Mouse (Mus musculus) limb, embryonic 14.5 days (tissue): ENCODE results near the gene Trim46. TPM values are rescaled to one million over a fixed set of nuclear protein-coding genes. Genes with fewer than 3 reads are reported as not detected.

Source experiments
- ATAC-seq: fragments of 200-750 bp; cut with Nextera tagmentation; 2 replicates; pipeline ENCODE4 v1.8.0; 2017; ENCODE audit warnings: low read depth, moderate number of reproducible peaks, moderate TSS enrichment; ENCODE audit not compliant: low FRiP score
- DNase-seq: peaks from one replicate; pipeline ENCODE4 v3.0.0-alpha.2; 2015; ENCODE audit warnings: low spot score
- H3K27ac ChIP-seq: fragments of 300-500 bp; sonication (generic); replicated peaks from 2 replicates; pipeline ENCODE4 v1.5.1; 2014; ENCODE audit warnings: low read depth, mild to moderate bottlenecking, low read length, moderate library complexity, mixed read lengths
- H3K27me3 ChIP-seq: fragments of 300-500 bp; sonication (generic); 2 replicates; pipeline ENCODE4 v1.6.1; 2014; ENCODE audit warnings: low read length, mixed read lengths; ENCODE audit not compliant: control insufficient read depth, insufficient read depth
- H3K36me3 ChIP-seq: fragments of 300-500 bp; sonication (generic); 2 replicates; pipeline ENCODE4 v1.6.1; 2014; ENCODE audit warnings: mild to moderate bottlenecking, low read length, moderate library complexity, mixed read lengths; ENCODE audit not compliant: control insufficient read depth, insufficient read depth
- H3K4me1 ChIP-seq: fragments of 300-500 bp; sonication (generic); 2 replicates; pipeline ENCODE4 v1.6.1; 2014; ENCODE audit warnings: antibody characterized with exemption, low read length, mixed read lengths; ENCODE audit not compliant: control insufficient read depth, insufficient read depth
- H3K4me2 ChIP-seq: fragments of 300-500 bp; sonication (generic); replicated peaks from 2 replicates; pipeline ENCODE4 v1.6.1; 2014; ENCODE audit warnings: low read depth, mild to moderate bottlenecking, low read length, moderate library complexity; ENCODE audit not compliant: severe bottlenecking
- H3K4me3 ChIP-seq: fragments of 300-500 bp; sonication (generic); replicated peaks from 2 replicates; pipeline ENCODE4 v1.5.1; 2014; ENCODE audit warnings: low read length
- H3K9ac ChIP-seq: fragments of 300-500 bp; sonication (generic); 2 replicates; pipeline ENCODE4 v1.6.1; 2014; ENCODE audit warnings: mild to moderate bottlenecking, low read depth, low read length, moderate library complexity; ENCODE audit not compliant: severe bottlenecking
- H3K9me3 ChIP-seq: fragments of 300-500 bp; sonication (generic); 2 replicates; pipeline ENCODE4 v1.6.1; 2016; ENCODE audit warnings: low read length; ENCODE audit not compliant: control insufficient read depth
- POLR2A ChIP-seq: fragments of 200-500 bp; IDR thresholded peaks from 2 replicates; pipeline ENCODE4 v1.8.0; 2012; ENCODE audit warnings: inconsistent platforms, mild to moderate bottlenecking, moderate library complexity, borderline replicate concordance; ENCODE audit not compliant: insufficient read depth, insufficient read length; ENCODE audit errors: extremely low read depth
- WGBS: fragments of 180-500 bp; shearing (Covaris S2); extraction: QIAGEN DNeasy Blood & Tissue Kit; methylation state at CpG from one replicate; pipeline ENCODE4 v1.1.7; 2014; 5-methylcytosine and 5-hydroxymethylcytosine counted together
- polyA plus RNA-seq, 2 experiments: library from polyadenylated mRNA; depleted of rRNA in 1 of 2; stranded (reverse) in 1 of 2; unstranded in 1 of 2; fragments of >200 nt; fragmentation: Nextera tagmentation in 1 of 2; extraction: Ambion mirVana in 1 of 2; gene quantifications; 2 replicates each; pipeline versions ENCODE4 v1.2.1 to v1.2.3; 2012 to 2014

Trim46 gene
- polyA plus RNA-seq, 2 experiments, result 3.9 to 19.0 TPM

- 3% methylated on average over 37 of the region's 39 CpGs for WGBS
- H3K27ac ChIP-seq, result peak within 1 kb of the TSS; percentile 85
- H3K4me3 ChIP-seq, result peak within 1 kb of the TSS; percentile 53
- no peaks in the 10 kb centered on the region for H3K27me3 ChIP-seq
- peaks cover 30% of the 10 kb centered on the region for H3K4me1 ChIP-seq
- DNase-seq (peak; percentile 66), ATAC-seq (peak; percentile 76)
- no peaks in the 10 kb centered on the region for H3K9me3 ChIP-seq
- H3K4me2 ChIP-seq, result peak within 1 kb of the TSS; percentile 54
- TF ChIP-seq POLR2A, result peak; percentile 80; the same call in 1 of the 2 replicates
- H3K9ac ChIP-seq, result peak within 1 kb of the TSS; percentile 75
- H3K36me3 ChIP-seq, result peaks cover 30% of the 10 kb centered on the region
These were observed 24.1 kb upstream of the Trim46 start, which contains the start of gene Slc50a1 for GRCm38 (mm10) chr3:89270051-89270755. TSS of gene Slc50a1 (minus strand) at chr3:89270570.

DNA sequence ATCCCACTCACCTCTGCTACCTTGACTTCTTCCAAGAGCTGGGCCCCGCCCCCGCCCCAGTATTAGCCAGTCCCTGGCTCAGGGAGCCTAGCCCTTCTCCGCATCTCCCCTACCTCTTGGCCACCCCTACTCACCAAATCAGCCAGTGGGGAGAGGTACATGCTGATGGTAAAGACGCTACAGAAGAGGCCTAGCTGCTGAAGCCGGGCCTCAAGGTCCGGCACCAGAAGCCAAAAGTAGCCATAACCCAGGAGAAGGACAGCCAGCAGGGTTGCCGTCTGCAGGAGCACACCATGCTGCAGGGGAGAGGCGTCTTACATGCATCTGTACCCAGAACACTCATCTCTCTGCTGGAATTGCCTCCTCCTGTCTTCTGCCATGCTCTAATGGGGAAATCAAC, 22.8 kb upstream of the Trim46 start:
- 0 out of 2 replicates have a peak overlapping the region, but pooled peaks have one; percentile 3 for H3K9ac ChIP-seq
- H3K4me3 ChIP-seq, result peak overlapping the region; percentile 53; the same call in 1 of the 2 replicates

DNA sequence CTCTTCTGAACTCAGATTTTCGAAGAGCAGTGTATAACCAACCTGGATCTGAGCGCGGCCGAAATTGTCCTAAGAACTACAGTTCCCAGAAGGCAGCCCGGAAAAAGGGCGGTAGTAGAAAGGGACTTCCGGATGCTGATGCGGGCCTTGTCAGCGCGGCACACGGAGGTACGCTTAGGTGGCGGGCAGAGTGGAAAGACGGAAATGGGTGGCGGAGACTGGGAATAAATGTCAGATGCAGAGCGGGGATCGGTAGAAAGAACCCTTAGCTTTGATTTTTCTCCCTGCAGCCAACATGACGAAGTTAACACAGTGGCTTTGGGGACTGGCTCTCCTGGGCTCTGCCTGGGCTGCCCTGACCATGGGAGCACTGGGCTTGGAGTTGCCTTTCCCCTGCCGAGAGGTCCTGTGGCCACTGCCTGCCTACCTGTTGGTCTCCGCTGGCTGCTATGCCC, 20.4 kb upstream of the Trim46 start:
- peak; percentile 86 for DNase-seq
- Histone ChIP-seq H3K4me1 (peaks cover 30% of the 10 kb centered on the region), H3K9me3 (no peaks in the 10 kb centered on the region), H3K27ac (peak overlapping the region; percentile 73), H3K27me3 (no peaks in the 10 kb centered on the region), H3K36me3 (0 out of 2 replicates have a peak, but pooled peaks cover 6% of the 10 kb centered on the region), H3K4me3 (peak overlapping the region; percentile 84), H3K9ac (peak overlapping the region; percentile 87), H3K4me2 (peak overlapping the region; percentile 82)
- peak; percentile 70; the same call in 1 of the 2 replicates for TF ChIP-seq POLR2A
- WGBS, result 2% methylated on average over 20 of the region's 20 CpGs
- ATAC-seq, result peak; percentile 86

More for the DNA sequence above, 22.8 kb upstream of the Trim46 start:
- Histone ChIP-seq H3K36me3 (peaks cover 19% of the 10 kb centered on the region), H3K4me2 (peak overlapping the region; percentile 54), H3K4me1 (peaks cover 30% of the 10 kb centered on the region), H3K27ac (no peak overlapping the region), H3K27me3 (no peaks in the 10 kb centered on the region), H3K9me3 (no peaks in the 10 kb centered on the region)
- DNase-seq (no peak), ATAC-seq (no peak)
- TF ChIP-seq POLR2A, result no peak
- 55% methylated on average over 8 of the region's 8 CpGs for WGBS

DNA sequence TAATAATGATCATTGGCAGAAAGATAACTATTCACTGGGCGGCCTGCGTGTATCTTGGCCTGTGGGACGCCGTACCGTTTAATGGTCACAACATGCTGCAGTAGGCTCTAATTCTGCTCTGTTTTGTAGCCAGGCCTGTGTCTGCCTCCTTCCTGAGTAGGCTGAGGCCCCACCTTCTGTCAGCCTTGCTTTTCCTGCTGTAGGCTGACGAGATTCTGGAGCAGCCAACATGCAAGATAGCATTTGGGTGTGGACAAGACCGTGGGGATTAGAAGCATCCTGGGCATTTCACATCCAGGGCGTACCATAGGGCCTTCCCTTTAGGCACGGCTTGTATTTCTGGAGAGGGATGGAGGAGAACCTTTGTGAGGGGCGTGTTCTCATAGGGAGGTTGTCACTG, 16.3 kb upstream of the Trim46 start:
- no peak overlapping the region for H3K27ac ChIP-seq
- no peak for ATAC-seq

DNA sequence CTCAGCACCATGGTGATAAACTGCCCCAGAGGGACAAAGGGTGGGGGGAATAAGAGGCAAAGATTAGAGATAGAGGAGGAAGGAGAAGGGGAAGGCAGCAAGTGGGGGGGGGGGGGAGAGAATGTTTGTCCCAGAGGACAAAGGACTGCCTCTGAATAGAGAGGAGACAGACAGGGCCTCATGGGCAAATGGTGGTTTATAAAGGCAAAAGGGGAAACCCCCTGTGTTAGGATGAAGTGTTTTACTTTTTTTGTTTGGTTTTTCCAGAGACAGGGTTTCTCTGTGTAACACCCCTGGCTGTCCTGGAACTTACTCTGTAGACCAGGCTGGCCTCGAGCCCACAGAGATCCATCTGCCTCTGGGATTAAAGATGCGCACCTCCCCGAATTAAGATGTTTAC, 14.1 kb upstream of the Trim46 start:
- H3K9me3 ChIP-seq, result no peaks in the 10 kb centered on the region
- DNase-seq, result no peak
- no peaks in the 10 kb centered on the region for H3K36me3 ChIP-seq
- ATAC-seq, result no peak
- no peak overlapping the region for H3K9ac ChIP-seq
- TF ChIP-seq POLR2A, result no peak
- no peaks in the 10 kb centered on the region for H3K27me3 ChIP-seq
- H3K4me1 ChIP-seq, result no peaks in the 10 kb centered on the region
- no peak overlapping the region for H3K27ac ChIP-seq
- WGBS, result 78% methylated on average over 3 of the region's 3 CpGs
- no peak overlapping the region for H3K4me2 ChIP-seq
- no peak overlapping the region for H3K4me3 ChIP-seq

More for the DNA sequence above, 16.3 kb upstream of the Trim46 start:
- Histone ChIP-seq H3K4me1 (peaks cover 8% of the 10 kb centered on the region), H3K4me2 (no peak overlapping the region), H3K9me3 (no peaks in the 10 kb centered on the region), H3K27me3 (no peaks in the 10 kb centered on the region), H3K9ac (no peak overlapping the region), H3K4me3 (no peak overlapping the region), H3K36me3 (no peaks in the 10 kb centered on the region)
- DNase-seq, result no peak
- 68% methylated on average over 10 of the region's 10 CpGs for WGBS
- no peak for TF ChIP-seq POLR2A
